Comparison of ENCODE assay signal across 8 mouse cellular contexts in the genomic region with DNA sequence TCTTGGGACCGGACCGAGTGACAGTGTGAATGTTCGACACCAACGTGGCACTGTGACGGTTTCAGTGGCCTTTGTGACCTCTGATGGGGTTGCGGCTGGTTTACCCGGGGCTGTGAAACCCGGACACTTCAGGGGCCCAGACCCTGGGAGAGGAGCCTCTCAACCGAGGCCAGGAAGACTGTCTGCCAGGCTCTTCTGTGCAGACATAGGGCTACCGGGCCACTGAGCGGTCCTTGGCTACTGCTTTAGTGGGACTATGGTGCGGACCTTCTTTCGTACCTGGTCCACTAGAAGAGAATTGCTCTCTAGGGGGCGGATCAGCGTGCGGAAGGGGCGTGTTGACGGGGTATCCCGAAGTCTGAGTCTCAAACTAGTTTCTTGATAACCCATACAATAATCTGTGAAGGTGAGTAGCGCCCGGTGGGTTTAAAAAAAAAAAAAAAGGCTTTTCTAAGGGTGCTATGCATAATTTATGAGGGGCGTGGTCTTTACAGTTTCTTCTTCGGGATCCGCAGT. TPM values are rescaled to one million over a fixed set of nuclear protein-coding genes. Genes with fewer than 3 reads are reported as not detected.
DNase-seq lines count a peak whose midpoint lies in the region; ATAC-seq lines count a peak whose summit lies in the region.

No protein-coding gene starts in this region.

- WGBS in forebrain, embryonic 15.5 days: 16% methylated on average over 24 of the region's 24 CpGs
- 21% methylated on average over 24 of the region's 24 CpGs for WGBS in kidney, embryonic 14.5 days
- WGBS in midbrain, embryonic 10.5 days: 13% methylated on average over 24 of the region's 24 CpGs

- ATAC-seq in forebrain, embryonic 15.5 days (replicated peaks): no peak
- peak; percentile 40 for ATAC-seq in kidney, embryonic 14.5 days (ENCODE audit: low FRiP score, low TSS enrichment)

- H3K9me3 ChIP-seq in forebrain, embryonic 15.5 days: no peaks in the 10 kb centered on the region
- no peaks in the 10 kb centered on the region for H3K9me3 ChIP-seq in kidney, embryonic 14.5 days (ENCODE audit: control insufficient read depth, low read length)
- H3K9me3 ChIP-seq in midbrain, embryonic 10.5 days (replicated peaks): no peaks in the 10 kb centered on the region; the same call in 1 of the 2 replicates

- H3K36me3 ChIP-seq in forebrain, embryonic 15.5 days: no peaks in the 10 kb centered on the region
- H3K36me3 ChIP-seq in kidney, embryonic 14.5 days (ENCODE audit: control insufficient read depth, insufficient read depth, low read length): no peaks in the 10 kb centered on the region
- no peaks in the 10 kb centered on the region for H3K36me3 ChIP-seq in midbrain, embryonic 10.5 days

- H3K4me3 ChIP-seq in forebrain, embryonic 15.5 days: peak overlapping the region; percentile 52
- peak overlapping the region; percentile 48 for H3K4me3 ChIP-seq in kidney, embryonic 14.5 days (ENCODE audit: low read length)
- peak overlapping the region; percentile 60 for H3K4me3 ChIP-seq in midbrain, embryonic 10.5 days

- peak overlapping the region; percentile 78 for H3K4me2 ChIP-seq in forebrain, embryonic 15.5 days (replicated peaks)
- peak overlapping the region; percentile 66 for H3K4me2 ChIP-seq in kidney, embryonic 14.5 days (replicated peaks; ENCODE audit: low read depth, low read length)

- peak; percentile 15 for DNase-seq in cerebellum, adult 8-10 months
- no peak for DNase-seq in cerebellum, postnatal 36 days
- DNase-seq in NIH3T3 (ENCODE audit: low read depth): peak; percentile 1
- DNase-seq in midbrain, embryonic 10.5 days (ENCODE audit: low spot score): peak; percentile 16
- DNase-seq in right cerebral cortex, postnatal 4 days: no peak
- no peak for DNase-seq in gastrocnemius, postnatal 36 days

- intact Hi-C loops in gastrocnemius, postnatal 36 days (cut with DNase I): loop anchor here (5.0 kb wide), 1 partner anchor 37 kb away; no protein-coding TSS in a partner anchor

- H3K4me1 ChIP-seq in forebrain, embryonic 15.5 days: peaks cover 10% of the 10 kb centered on the region; the same call in 1 of the 2 replicates
- no peaks in the 10 kb centered on the region for H3K4me1 ChIP-seq in kidney, embryonic 14.5 days (ENCODE audit: control insufficient read depth, insufficient read depth, low read length)
- H3K4me1 ChIP-seq in midbrain, embryonic 10.5 days: peaks cover 7% of the 10 kb centered on the region

- H3K27ac ChIP-seq in forebrain, embryonic 15.5 days (replicated peaks): no peak overlapping the region
- H3K27ac ChIP-seq in kidney, embryonic 14.5 days (ENCODE audit: low read depth, low read length): no peak overlapping the region
- peak overlapping the region; percentile 73; the same call in 1 of the 2 replicates for H3K27ac ChIP-seq in midbrain, embryonic 10.5 days (replicated peaks)

- no peaks in the 10 kb centered on the region for H3K27me3 ChIP-seq in forebrain, embryonic 15.5 days
- no peaks in the 10 kb centered on the region for H3K27me3 ChIP-seq in kidney, embryonic 14.5 days (ENCODE audit: control insufficient read depth, insufficient read depth, low read length)
- no peaks in the 10 kb centered on the region for H3K27me3 ChIP-seq in midbrain, embryonic 10.5 days (ENCODE audit: low read depth, poor library complexity, severe bottlenecking)

- peak overlapping the region; percentile 43 for H3K9ac ChIP-seq in forebrain, embryonic 15.5 days (replicated peaks)
- peak overlapping the region; percentile 44; the same call in 1 of the 2 replicates for H3K9ac ChIP-seq in kidney, embryonic 14.5 days (ENCODE audit: low read depth, low read length)

RNA-seq across cellular contexts. Expression of a gene that starts 0.8 kb away (rescaled TPM):
- polyA plus RNA-seq in forebrain, embryonic 15.5 days (2015; fragmentation: Nextera tagmentation; extraction: Ambion mirVana): 407 and 417 TPM in 2 replicates
- polyA plus RNA-seq in kidney, embryonic 14.5 days (2014; fragmentation: Nextera tagmentation; extraction: Ambion mirVana): 118 and 194 TPM in 2 replicates
- 261 and 308 TPM in 2 replicates for polyA plus RNA-seq in midbrain, embryonic 10.5 days (2016; fragmentation: Nextera tagmentation; extraction: Ambion mirVana)
- 100 to 1,000 TPM; 130 to 151 TPM for total RNA-seq in gastrocnemius, postnatal 36 days (2021)

RNA-seq across cellular contexts. Expression of a gene that starts 28.8 kb away (rescaled TPM):
- polyA plus RNA-seq in forebrain, embryonic 15.5 days (2015; fragmentation: Nextera tagmentation; extraction: Ambion mirVana): 133 and 137 TPM in 2 replicates
- 76.7 and 80.6 TPM in 2 replicates for polyA plus RNA-seq in kidney, embryonic 14.5 days (2014; fragmentation: Nextera tagmentation; extraction: Ambion mirVana)
- 117 and 129 TPM in 2 replicates for polyA plus RNA-seq in midbrain, embryonic 10.5 days (2016; fragmentation: Nextera tagmentation; extraction: Ambion mirVana)
- 100 to 1,000 TPM; 112 to 126 TPM for total RNA-seq in gastrocnemius, postnatal 36 days (2021)

RNA-seq across cellular contexts. Expression of a gene that starts 41.5 kb away (rescaled TPM):
- 192 and 199 TPM in 2 replicates for polyA plus RNA-seq in forebrain, embryonic 15.5 days (2015; fragmentation: Nextera tagmentation; extraction: Ambion mirVana)
- 243 and 313 TPM in 2 replicates for polyA plus RNA-seq in kidney, embryonic 14.5 days (2014; fragmentation: Nextera tagmentation; extraction: Ambion mirVana)
- polyA plus RNA-seq in midbrain, embryonic 10.5 days (2016; fragmentation: Nextera tagmentation; extraction: Ambion mirVana): 185 and 187 TPM in 2 replicates
- total RNA-seq in gastrocnemius, postnatal 36 days (2021): 100 to 1,000 TPM; 396 to 423 TPM

RNA-seq across cellular contexts. Expression of a gene that starts 41.6 kb away (rescaled TPM):
- 66.9 and 70.1 TPM in 2 replicates for polyA plus RNA-seq in forebrain, embryonic 15.5 days (2015; fragmentation: Nextera tagmentation; extraction: Ambion mirVana)
- 54.1 and 68.3 TPM in 2 replicates for polyA plus RNA-seq in kidney, embryonic 14.5 days (2014; fragmentation: Nextera tagmentation; extraction: Ambion mirVana)
- polyA plus RNA-seq in midbrain, embryonic 10.5 days (2016; fragmentation: Nextera tagmentation; extraction: Ambion mirVana): 104 and 107 TPM in 2 replicates
- 10 to 100 TPM; 11.0 to 12.4 TPM for total RNA-seq in gastrocnemius, postnatal 36 days (2021)

RNA-seq across cellular contexts. Expression of a gene that starts 44.8 kb away (rescaled TPM):
- 85.3 and 86.6 TPM in 2 replicates for polyA plus RNA-seq in forebrain, embryonic 15.5 days (2015; fragmentation: Nextera tagmentation; extraction: Ambion mirVana)
- polyA plus RNA-seq in kidney, embryonic 14.5 days (2014; fragmentation: Nextera tagmentation; extraction: Ambion mirVana): 22.7 and 39.7 TPM in 2 replicates
- 66.8 and 80.9 TPM in 2 replicates for polyA plus RNA-seq in midbrain, embryonic 10.5 days (2016; fragmentation: Nextera tagmentation; extraction: Ambion mirVana)
- total RNA-seq in gastrocnemius, postnatal 36 days (2021): 1 to 10 TPM; 1.1 to 1.9 TPM

Comparison
In these comparisons a context has a peak if more than half of its experiments do, and no peak if none do; other contexts are left out.
1. DNase-seq: peak in cerebellum, adult 8-10 months (single experiment), NIH3T3 (single experiment) and midbrain, embryonic 10.5 days (single experiment); none in cerebellum, postnatal 36 days (0 of 2), right cerebral cortex, postnatal 4 days (single experiment) and gastrocnemius, postnatal 36 days (0 of 2).
2. Peak in every context shown above with its lines, with median percentiles within 50 percentile points of each other: H3K4me3 ChIP-seq.